Mouse (Mus musculus) heart, postnatal 14 days (tissue): ENCODE measurements around the gene Duox1. TPM values are rescaled to one million over a fixed set of nuclear protein-coding genes. Genes with fewer than 3 reads are reported as not detected.
"Not testable (repeated sequence)": the region's sequence is repeated elsewhere in the genome, so short reads cannot be mapped to it uniquely, and the experiment has no call there.

ENCODE experiments used
- DNase-seq, 2 experiments: peaks; one replicate each; pipeline ENCODE4 v3.0.0; 2021 to 2022
- intact Hi-C: fragments of 180-260 bp; cut with DNase I; formaldehyde crosslinking; loops from one replicate; pipeline ENCODE4 v1.15.1; 2025
- total RNA-seq, 2 experiments: library from RNA; stranded (reverse); gene quantifications; 2 replicates each; pipeline ENCODE4 v1.2.3; 2021

Duox1 gene
- total RNA-seq, 2 experiments from 2014 or later: 0.24 to 0.37 TPM

GRCm38 (mm10) chr2:122370101-122370750 lies 54.8 kb downstream of the Duox1 start:
- no peak for DNase-seq
- intact Hi-C loops: no loop called here

DNA sequence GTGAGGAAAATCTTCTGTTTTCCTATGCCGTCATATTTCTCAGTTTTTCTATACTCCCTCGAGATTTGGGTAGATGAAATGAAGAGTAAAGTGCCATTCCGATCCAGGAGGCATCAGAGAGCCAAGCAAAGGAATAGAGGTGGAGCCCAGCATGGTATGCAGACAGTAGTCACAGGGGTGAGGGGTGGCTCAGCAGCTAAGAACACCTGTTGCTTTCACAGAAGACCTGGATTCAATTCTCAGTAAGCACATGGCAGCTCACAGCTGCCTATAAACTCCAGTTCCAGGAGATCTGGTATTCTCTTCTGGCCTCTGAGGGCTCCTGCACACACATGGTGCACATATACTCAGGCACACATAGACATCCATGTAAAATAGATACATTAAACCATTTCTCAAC lies 56.6 kb downstream of the Duox1 start:
- intact Hi-C loops: no loop called here
- DNase-seq: no peak

DNA sequence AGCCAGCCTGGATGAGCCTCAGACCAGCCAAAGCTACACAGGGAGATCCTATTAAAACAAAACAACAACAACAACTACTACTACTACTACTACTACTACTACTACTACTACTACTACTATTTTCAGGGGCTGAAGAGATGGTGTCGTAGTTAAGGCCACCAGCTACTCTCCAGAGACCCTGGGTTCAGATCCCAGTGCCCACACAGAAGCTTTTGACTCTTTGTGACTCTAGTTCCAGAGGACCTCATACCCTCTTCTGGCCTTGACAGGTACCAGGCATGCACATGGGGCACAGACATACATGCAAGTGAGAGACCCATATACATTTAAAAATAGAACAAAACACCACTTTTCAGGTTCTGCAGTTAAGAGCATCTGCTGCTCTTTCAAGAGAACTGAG lies 57.1 kb downstream of the Duox1 start:
- intact Hi-C loops: no loop called here
- no peak for DNase-seq

DNA sequence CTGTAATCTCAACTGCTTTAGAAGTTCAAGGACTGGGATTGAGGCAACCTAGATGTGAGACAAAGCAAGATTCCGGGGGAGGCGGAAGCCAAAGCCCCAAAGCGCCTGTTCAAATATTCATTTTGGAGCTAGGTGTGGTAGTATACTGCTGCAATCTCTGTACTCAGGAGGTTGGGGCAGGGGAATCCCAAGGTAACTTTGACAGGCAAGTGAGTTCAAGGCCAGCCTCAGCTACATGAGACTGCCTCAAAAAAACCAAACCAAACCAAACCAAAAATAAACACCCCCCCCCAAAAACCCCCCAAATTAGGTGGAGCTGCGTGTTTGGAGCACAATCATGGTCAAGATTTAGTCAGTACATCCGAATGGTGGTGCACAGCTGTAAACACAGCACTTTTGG lies 58.5 kb downstream of the Duox1 start:
- intact Hi-C loops: no loop called here
- DNase-seq: no peak

DNA sequence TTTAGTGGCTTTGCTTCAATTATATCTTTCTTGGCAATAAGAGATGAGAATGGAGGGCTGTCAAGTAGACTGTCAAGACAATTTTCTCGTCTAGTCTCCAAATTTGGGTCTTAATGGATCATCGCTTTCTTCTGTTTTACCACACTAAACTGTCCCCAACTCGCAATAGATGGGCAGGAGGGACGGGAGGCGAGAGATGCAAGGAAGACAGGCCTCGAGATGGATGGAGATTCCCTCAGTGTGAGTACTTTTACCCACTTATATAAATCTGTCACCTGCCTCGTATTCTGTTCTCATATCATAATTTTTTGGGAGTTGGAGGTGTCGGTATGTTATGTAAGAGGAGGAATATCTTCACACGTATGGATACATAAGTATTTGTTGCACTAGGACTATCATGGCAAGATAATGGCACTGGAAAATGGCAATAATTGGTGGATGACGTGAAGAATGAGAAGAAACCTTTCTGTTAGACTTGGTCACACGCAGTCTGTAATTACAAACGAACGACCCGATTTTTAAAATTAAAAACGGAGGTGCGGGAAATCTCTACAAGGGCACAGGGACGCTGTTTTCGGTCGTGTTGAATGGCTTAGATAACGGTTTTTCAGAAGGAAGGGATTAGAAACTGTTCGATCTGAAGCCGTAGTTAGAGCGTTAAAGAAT lies 59.3 kb downstream of the Duox1 start:
- intact Hi-C loops: no loop called here
- DNase-seq: no peak

- intact Hi-C loops: no loop called here
- DNase-seq: peak; percentile 93 to 94
Measured at GRCm38 (mm10) chr2:122375391-122375991, 60.0 kb downstream of the Duox1 start.

DNA sequence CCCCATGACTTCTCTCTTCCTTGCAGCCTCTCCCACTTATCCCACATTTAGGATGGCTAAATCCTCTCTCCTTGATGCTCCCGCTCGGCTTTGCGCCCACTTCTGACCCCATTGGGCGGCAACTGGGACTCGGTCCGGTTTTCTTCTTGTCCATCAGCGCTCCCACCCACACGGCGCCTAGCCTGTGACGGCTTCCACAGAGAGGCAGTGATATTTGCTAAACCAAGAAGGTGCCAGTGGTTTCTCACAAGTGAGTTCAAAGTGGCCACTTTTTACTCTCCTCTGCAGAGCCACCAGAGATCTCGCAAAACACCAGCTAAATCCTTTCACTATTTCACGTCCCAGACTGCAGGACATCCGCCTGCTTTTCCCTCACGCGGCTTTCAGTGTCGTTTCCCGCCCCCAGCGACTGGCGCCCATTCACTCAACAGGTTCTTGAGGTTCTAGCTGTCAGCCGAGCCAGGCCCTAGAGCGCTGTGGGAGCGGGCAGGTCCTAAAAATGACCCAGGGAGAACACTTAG lies 60.6 kb downstream of the Duox1 start:
- peak; percentile 58 to 59 for DNase-seq

GRCm38 (mm10) chr2:122377215-122377674 lies 61.8 kb downstream of the Duox1 start:
- DNase-seq: peak; percentile 94 to 97
- intact Hi-C loops: loop anchor here (1.0 kb wide), 1 partner anchor 29 kb away; no protein-coding TSS in a partner anchor

More for the DNA sequence above, 60.6 kb downstream of the Duox1 start:
- intact Hi-C loops: no loop called here

DNA sequence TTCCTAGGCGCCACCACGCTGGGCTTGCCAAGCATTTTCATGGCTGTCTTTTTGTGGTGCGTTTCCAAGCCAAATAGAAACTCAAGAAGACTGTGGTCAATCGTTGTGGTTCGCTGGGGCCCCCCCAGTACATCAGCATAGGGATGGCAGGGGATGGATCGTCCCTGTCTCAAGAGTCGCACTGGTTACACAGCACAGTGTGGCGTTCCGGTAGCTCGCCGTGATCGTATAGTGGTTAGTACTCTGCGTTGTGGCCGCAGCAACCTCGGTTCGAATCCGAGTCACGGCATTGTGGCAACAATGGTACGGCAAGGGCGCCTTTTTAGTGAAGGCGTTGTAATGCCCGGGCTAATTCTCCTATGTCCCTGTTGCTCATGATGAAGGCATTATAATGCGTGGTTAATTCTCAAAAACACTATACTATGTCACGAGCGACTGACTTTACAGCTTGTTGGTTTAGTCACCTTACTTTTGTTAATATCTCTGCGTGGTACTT lies 62.3 kb downstream of the Duox1 start:
- DNase-seq: peak; percentile 70 to 71
- intact Hi-C loops: loop anchor here (1.0 kb wide), 1 partner anchor 29 kb away; no protein-coding TSS in a partner anchor

DNA sequence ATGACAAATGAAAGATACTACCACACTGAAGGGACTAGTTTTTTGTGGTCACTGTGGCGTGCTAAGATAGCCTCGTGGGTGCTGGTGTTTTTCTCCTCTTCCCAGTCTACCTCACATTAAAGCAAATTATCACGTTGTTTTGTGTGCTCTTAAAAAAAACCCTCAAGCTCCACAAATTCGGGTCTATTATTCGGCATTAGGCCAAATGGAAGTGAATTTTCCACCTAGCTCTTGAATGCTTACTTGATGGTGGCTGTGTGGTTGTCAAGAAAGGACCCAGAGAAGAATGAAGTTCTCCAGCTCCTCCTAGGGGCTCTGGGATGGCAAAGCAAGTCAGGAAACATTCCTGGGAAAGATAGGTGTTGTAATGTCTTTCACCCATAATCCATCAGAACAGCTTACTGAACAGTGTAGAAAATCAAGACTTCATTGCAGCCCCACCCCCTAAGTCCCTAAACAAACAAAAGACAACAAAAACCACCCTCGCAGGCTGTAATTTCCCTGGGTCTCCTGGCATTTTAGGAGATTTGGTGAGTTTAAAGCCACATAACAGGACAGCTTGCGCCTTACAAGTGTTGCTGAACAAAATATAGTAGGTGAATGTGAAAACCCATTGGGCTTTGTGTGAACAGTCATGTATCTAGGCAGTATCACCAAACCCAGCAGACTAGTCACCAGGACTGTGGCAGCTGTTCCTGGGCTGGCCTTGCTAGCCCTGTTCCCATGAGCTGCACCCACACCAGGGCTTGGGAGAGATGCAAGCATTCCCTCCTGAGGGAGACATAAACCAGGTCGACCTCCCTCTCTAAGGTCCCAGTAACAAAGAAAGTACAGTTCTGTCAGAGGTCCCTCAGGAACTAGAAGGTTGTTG lies 63.2 kb downstream of the Duox1 start:
- intact Hi-C loops: no loop called here
- DNase-seq: peak in 1 of 2 experiments; percentile 42

DNA sequence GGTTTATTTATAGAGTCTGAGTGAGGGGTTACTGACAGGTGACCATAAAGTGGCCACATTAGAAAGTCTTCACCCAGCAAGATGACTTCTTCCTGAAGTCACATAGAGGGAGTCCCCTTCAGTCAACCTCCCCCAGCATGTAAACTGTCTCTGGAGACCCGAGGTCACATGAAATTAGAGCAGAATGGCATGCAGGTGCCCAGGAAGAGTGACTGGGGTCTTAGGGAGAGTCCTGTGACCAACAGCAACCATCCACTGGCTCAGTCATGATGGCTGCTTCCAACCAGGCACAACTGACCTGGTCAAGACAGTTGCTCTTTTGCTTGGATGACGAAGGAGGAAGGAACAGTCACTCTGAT lies 63.8 kb downstream of the Duox1 start:
- DNase-seq: no peak
- intact Hi-C loops: no loop called here

DNA sequence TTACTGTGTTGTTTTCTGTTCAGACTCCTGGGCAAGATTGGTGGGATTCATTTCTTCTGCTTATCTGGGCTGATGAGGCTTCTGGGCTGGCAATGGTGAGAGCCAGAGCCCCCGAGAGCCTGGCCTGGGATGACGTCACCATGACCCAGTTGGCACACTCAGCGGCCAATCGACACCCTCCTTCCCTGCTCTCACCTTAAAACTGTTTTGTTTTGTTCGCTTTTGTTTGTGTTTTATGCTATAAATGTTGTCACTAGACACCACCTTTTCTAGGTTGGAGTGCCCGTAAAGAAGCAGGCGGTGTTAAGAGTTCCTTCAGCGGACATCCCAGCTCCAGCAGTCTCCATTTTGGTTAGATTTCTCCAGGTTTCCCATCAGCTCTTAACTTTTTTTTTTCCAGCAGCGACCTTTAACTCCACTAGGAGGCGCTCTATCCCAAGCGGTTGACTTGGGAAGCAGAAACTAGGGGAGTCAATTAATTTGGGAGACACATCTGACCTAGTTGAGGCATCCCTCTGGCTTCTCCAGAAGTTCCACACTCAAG lies 65.4 kb downstream of the Duox1 start:
- intact Hi-C loops: loop anchor here (1.0 to 10.0 kb wide), 5 partner anchors 71 to 254 kb away; partner anchors contain the start of gene AA467197
- peak; percentile 59 to 70 for DNase-seq

GRCm38 (mm10) chr2:122381329-122382103 lies 66.0 kb downstream of the Duox1 start:
- peak in 1 of 2 experiments; percentile 34 for DNase-seq
- intact Hi-C loops: loop anchor here (1.0 to 10.0 kb wide), 4 partner anchors 71 to 253 kb away; partner anchors contain the start of gene AA467197

- DNase-seq: no peak
- intact Hi-C loops: loop anchor here (5.0 to 10.0 kb wide), 3 partner anchors 70 to 253 kb away; partner anchors contain the start of gene AA467197
Measured at GRCm38 (mm10) chr2:122382121-122382520, 66.6 kb downstream of the Duox1 start.

DNA sequence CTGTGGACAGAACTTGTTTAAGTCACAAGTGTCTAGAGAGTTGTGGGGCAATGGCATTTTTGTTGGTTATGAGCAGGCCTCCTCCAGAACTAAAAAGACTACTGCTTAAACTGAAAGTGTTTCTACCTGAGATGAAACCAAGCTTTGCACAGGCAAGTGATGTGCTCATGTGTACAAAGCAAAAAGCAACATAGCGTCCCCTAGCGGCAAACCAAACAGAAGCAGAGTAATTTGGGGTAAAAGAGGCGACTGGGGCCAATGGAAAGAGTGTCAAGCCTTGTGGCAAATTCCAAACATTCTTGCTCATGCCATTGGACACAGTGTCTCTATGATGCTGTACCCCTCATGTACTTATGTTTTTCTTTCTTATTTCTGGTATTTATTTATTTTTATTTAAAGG lies 69.6 kb downstream of the Duox1 start:
- intact Hi-C loops: loop anchor here (10.0 kb wide), 1 partner anchor 250 kb away; the partner anchor contains the start of gene AA467197
- no peak for DNase-seq

DNA sequence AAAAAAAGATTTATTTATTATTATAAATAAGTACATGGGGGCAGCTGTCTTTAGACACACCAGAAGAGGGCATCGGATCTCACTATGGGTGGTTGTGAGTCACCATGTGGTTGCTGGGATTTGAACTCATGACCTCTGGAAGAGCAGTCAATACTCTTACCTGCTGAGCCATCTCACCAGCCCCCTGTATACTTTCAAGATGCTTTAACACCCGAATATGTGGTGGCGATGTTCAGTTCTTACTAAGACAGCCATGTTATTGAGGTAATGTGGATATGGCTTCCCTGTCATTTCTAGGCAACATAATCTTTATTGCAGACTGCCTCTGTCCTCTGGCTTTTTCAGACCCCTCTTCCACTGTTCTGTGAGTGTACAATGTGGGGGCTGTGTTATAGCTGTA lies 71.7 kb downstream of the Duox1 start:
- intact Hi-C loops: loop anchor here (10.0 kb wide), 1 partner anchor 248 kb away; the partner anchor contains the start of gene AA467197

DNA sequence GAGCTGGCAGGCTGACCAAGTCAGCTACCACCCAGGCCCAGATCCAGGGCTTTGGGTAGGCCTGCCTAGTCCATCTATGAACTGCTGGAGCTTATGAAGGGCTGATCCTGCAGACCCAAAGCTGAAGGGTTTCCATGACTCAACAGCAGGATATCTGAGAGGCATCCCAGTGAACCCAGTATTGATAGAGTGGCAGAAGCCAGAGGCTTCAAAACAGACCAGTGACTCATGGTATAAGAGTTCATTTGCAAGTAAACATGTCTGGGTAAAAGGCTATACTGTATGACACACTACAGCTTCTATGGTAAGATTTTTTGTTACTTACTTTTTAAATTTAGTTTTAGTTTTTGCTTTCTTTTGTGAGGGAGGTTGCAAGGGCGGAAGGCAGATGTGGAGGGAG lies 80.7 kb downstream of the Duox1 start:
- DNase-seq: no peak
- intact Hi-C loops: no loop called here

More for the DNA sequence above, 71.7 kb downstream of the Duox1 start:
- DNase-seq: not testable (repeated sequence)
